Mouse (Mus musculus): ENCODE measurements around the gene Gm8994. TPM values are rescaled to one million over a fixed set of nuclear protein-coding genes. Genes with fewer than 3 reads are reported as not detected.

Gene Gm8994
- total and polyA plus RNA-seq, 2 experiments from 2014 or later = not detected

GRCm38 (mm10) chr6:136340669-136341068, 13.3 kb downstream of the Gm8994 start:
- DNase-seq (ENCODE audit: low spot score) = no peak
- Histone ChIP-seq H3K4me3 (ENCODE audit: low read length) (no peak overlapping the region), H3K27ac (no peak overlapping the region), H3K9ac (replicated peaks; ENCODE audit: low read length) (no peak overlapping the region), H3K4me2 (ENCODE audit: low read depth, low read length) (no peak overlapping the region), H3K27me3 (ENCODE audit: insufficient read depth, low read length) (no peaks in the 10 kb centered on the region), H3K36me3 (ENCODE audit: insufficient read depth, low read length) (no peaks in the 10 kb centered on the region), H3K9me3 (ENCODE audit: low read length) (no peaks in the 10 kb centered on the region), H3K4me1 (ENCODE audit: insufficient read depth, low read length) (no peaks in the 10 kb centered on the region)
- no peak for ATAC-seq
- TF ChIP-seq CTCF (IDR thresholded peaks at IDR 0.05; ENCODE audit: low read depth) = no peak
- WGBS = 85% methylated on average over 5 of the region's 5 CpGs

GRCm38 (mm10) chr6:136341093-136341492, 13.8 kb downstream of the Gm8994 start:
- Histone ChIP-seq H3K4me3 (ENCODE audit: low read length) (no peak overlapping the region), H3K36me3 (ENCODE audit: insufficient read depth, low read length) (no peaks in the 10 kb centered on the region), H3K27me3 (ENCODE audit: insufficient read depth, low read length) (no peaks in the 10 kb centered on the region), H3K4me1 (ENCODE audit: insufficient read depth, low read length) (no peaks in the 10 kb centered on the region), H3K9ac (replicated peaks; ENCODE audit: low read length) (no peak overlapping the region), H3K4me2 (ENCODE audit: low read depth, low read length) (no peak overlapping the region), H3K27ac (no peak overlapping the region), H3K9me3 (ENCODE audit: low read length) (no peaks in the 10 kb centered on the region)
- WGBS = 89% methylated on average over 1 of the region's 1 CpGs
- DNase-seq (ENCODE audit: low spot score) = no peak
- ATAC-seq = no peak
- no peak for TF ChIP-seq CTCF (IDR thresholded peaks at IDR 0.05; ENCODE audit: low read depth)

DNA sequence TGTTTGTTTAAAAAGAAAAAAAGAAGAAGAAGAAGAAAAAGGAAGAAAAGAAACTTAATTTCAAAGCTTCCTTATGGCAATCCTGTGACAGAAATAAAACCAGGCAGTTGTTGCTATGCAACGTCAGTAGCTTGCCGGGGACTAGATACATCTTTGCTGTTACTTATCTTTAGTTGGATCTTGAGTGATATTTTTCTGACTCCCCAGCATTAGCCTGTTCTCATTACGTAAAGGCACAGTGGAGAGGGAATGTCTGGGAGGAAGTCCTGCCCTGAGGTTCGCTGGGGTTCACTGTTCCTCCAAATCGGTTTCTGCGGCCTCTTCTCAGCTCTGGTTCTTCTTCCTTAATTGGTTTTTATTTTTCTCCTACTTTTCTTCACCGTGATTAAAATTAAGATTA, 16.5 kb downstream of the Gm8994 start:
- no peak overlapping the region for H3K4me2 ChIP-seq (ENCODE audit: low read depth, low read length)
- H3K9ac ChIP-seq (replicated peaks; ENCODE audit: low read length) = no peak overlapping the region
- H3K4me1 ChIP-seq (ENCODE audit: insufficient read depth, low read length) = no peaks in the 10 kb centered on the region
- H3K27ac ChIP-seq = no peak overlapping the region
- TF ChIP-seq CTCF (IDR thresholded peaks at IDR 0.05; ENCODE audit: low read depth) = no peak
- H3K27me3 ChIP-seq (ENCODE audit: insufficient read depth, low read length) = no peaks in the 10 kb centered on the region
- no peaks in the 10 kb centered on the region for H3K9me3 ChIP-seq (ENCODE audit: low read length)
- WGBS = 87% methylated on average over 7 of the region's 7 CpGs
- H3K36me3 ChIP-seq (ENCODE audit: insufficient read depth, low read length) = no peaks in the 10 kb centered on the region
- ATAC-seq = no peak
- no peak overlapping the region for H3K4me3 ChIP-seq (ENCODE audit: low read length)
- no peak for DNase-seq (ENCODE audit: low spot score)

DNA sequence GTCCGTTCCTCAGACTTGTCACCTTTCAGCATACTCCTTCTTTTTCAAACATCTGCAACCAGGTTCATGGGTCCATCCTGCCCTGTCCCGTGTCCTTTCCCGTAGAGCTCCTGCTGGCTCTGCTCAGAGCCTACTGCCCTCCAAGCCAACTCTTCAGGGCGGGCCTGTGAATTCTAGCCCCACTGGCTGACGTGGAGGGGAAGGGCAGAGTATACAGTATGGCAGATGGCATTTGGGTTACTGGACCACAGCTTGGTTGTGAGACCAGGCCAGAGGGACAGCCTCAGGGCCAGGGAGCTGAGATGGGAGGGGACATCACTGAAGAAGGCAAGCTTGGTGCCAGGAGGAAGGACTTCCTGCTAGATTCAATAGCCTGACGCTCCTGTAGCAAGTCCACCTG, 17.7 kb downstream of the Gm8994 start:
- no peaks in the 10 kb centered on the region for H3K36me3 ChIP-seq (ENCODE audit: insufficient read depth, low read length)
- WGBS = 80% methylated on average over 6 of the region's 6 CpGs
- no peak overlapping the region for H3K4me2 ChIP-seq (ENCODE audit: low read depth, low read length)
- H3K9me3 ChIP-seq (ENCODE audit: low read length) = no peaks in the 10 kb centered on the region
- no peak overlapping the region for H3K9ac ChIP-seq (replicated peaks; ENCODE audit: low read length)
- TF ChIP-seq CTCF (IDR thresholded peaks at IDR 0.05; ENCODE audit: low read depth) = no peak
- H3K27ac ChIP-seq = no peak overlapping the region
- H3K4me1 ChIP-seq (ENCODE audit: insufficient read depth, low read length) = no peaks in the 10 kb centered on the region
- DNase-seq (ENCODE audit: low spot score) (no peak), ATAC-seq (no peak)
- no peaks in the 10 kb centered on the region for H3K27me3 ChIP-seq (ENCODE audit: insufficient read depth, low read length)
- H3K4me3 ChIP-seq (ENCODE audit: low read length) = no peak overlapping the region

DNA sequence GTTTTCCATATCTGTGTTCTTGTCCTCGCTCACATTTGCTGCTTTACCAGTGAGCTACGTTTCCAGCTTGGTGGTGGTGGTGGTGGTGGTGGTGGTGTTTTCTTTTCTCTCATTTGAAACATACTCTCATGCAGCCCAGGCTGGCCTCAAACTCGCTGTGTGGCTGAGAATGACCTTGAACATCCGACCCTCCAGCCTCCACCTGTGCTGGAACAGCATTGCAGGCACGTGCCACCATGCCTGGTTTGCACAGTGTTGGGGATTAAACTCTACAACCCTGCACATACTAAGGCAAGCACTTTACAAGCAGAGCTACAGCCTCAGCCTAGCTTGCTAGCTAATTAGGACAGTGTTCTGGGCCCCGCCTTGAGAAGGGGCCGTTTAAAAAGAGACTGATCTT, 18.3 kb downstream of the Gm8994 start:
- Histone ChIP-seq H3K27me3 (ENCODE audit: insufficient read depth, low read length) (no peaks in the 10 kb centered on the region), H3K4me2 (ENCODE audit: low read depth, low read length) (no peak overlapping the region), H3K4me3 (ENCODE audit: low read length) (no peak overlapping the region), H3K4me1 (ENCODE audit: insufficient read depth, low read length) (no peaks in the 10 kb centered on the region), H3K36me3 (ENCODE audit: insufficient read depth, low read length) (no peaks in the 10 kb centered on the region), H3K27ac (no peak overlapping the region), H3K9me3 (ENCODE audit: low read length) (no peaks in the 10 kb centered on the region), H3K9ac (replicated peaks; ENCODE audit: low read length) (no peak overlapping the region)
- WGBS = 84% methylated on average over 7 of the region's 7 CpGs
- ATAC-seq (no peak), DNase-seq (ENCODE audit: low spot score) (no peak)
- TF ChIP-seq CTCF (IDR thresholded peaks at IDR 0.05; ENCODE audit: low read depth) = no peak

DNA sequence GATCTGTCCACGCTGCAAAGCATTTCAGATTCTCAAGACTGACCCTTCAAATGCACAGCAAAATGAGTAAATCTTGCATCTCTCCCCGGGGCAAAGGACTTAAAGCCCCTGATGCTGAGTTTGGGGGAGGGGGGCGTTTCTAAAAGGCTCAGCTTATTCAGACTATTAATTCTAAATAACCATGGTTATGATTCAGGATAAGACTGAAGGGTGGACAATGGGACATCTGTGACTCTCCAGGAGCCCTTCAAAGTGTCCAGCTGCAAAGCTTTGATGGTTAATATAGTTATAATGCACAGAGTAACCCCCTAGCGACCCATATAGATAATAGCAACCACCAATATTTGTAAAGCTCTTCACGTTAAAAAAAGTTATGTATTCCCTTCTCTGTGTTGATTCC, 19.7 kb downstream of the Gm8994 start:
- Histone ChIP-seq H3K4me1 (ENCODE audit: insufficient read depth, low read length) (no peaks in the 10 kb centered on the region), H3K9ac (replicated peaks; ENCODE audit: low read length) (no peak overlapping the region), H3K36me3 (ENCODE audit: insufficient read depth, low read length) (no peaks in the 10 kb centered on the region), H3K27me3 (ENCODE audit: insufficient read depth, low read length) (no peaks in the 10 kb centered on the region), H3K4me3 (ENCODE audit: low read length) (no peak overlapping the region), H3K4me2 (ENCODE audit: low read depth, low read length) (no peak overlapping the region), H3K9me3 (ENCODE audit: low read length) (no peaks in the 10 kb centered on the region), H3K27ac (no peak overlapping the region)
- ATAC-seq (no peak), DNase-seq (ENCODE audit: low spot score) (no peak)
- WGBS = 33% methylated on average over 5 of the region's 5 CpGs
- TF ChIP-seq CTCF (IDR thresholded peaks at IDR 0.05; ENCODE audit: low read depth) = no peak

DNA sequence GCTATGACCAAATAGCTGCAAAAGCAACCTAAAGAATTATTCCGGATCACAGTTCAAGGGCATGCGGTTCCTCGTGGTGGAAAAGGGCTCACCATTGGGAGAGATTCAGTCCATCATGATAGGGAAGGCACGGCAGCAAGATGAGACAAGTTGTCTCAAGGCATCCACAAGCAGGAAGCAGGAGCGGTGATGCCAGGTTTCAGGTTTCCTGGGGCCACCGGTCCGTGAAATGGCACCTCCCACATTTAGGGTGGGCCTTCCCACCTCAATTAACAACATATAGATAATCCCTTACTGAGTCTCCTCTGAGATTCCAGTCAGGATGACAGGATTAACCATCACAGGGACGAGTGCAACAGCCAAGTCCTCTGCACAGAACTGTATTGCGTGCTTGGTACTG, 20.3 kb downstream of the Gm8994 start:
- Histone ChIP-seq H3K9ac (replicated peaks; ENCODE audit: low read length) (no peak overlapping the region), H3K36me3 (ENCODE audit: insufficient read depth, low read length) (no peaks in the 10 kb centered on the region), H3K9me3 (ENCODE audit: low read length) (no peaks in the 10 kb centered on the region), H3K27ac (no peak overlapping the region), H3K4me2 (ENCODE audit: low read depth, low read length) (no peak overlapping the region), H3K4me1 (ENCODE audit: insufficient read depth, low read length) (no peaks in the 10 kb centered on the region), H3K4me3 (ENCODE audit: low read length) (no peak overlapping the region), H3K27me3 (ENCODE audit: insufficient read depth, low read length) (no peaks in the 10 kb centered on the region)
- 57% methylated on average over 9 of the region's 9 CpGs for WGBS
- no peak for DNase-seq (ENCODE audit: low spot score)
- no peak for TF ChIP-seq CTCF (IDR thresholded peaks at IDR 0.05; ENCODE audit: low read depth)
- no peak for ATAC-seq
